Mouse (Mus musculus) bone marrow, adult 2 months (tissue): ENCODE measurements around the gene Hoxc4.

Source experiments
- CTCF ChIP-seq: fragments of 200-500 bp; IDR thresholded peaks from 2 replicates; pipeline ENCODE4 v1.5.1; 2011; ENCODE audit warnings: low read length, control low read depth; ENCODE audit not compliant: control insufficient read depth, insufficient read depth
- POLR2A ChIP-seq: fragments of 200-500 bp; IDR thresholded peaks from 2 replicates; pipeline ENCODE4 v1.6.1; 2011; ENCODE audit warnings: low read depth, mild to moderate bottlenecking, control low read depth, low read length, borderline replicate concordance; ENCODE audit not compliant: control insufficient read depth

GRCm38 (mm10) chr15:103041613-103042012, 22.9 kb downstream of the Hoxc4 start:
- TF ChIP-seq POLR2A (no peak), CTCF (no peak)
